Mouse (Mus musculus) heart, embryonic 12.5 days (tissue): ENCODE measurements around the gene Eepd1. TPM values are rescaled to one million over a fixed set of nuclear protein-coding genes. Genes with fewer than 3 reads are reported as not detected.

Experiments
- ATAC-seq: fragments of 200-750 bp; cut with Nextera tagmentation; 2 replicates; pipeline ENCODE4 v1.8.0; 2017; ENCODE audit warnings: moderate TSS enrichment, moderate library complexity; ENCODE audit not compliant: insufficient number of reproducible peaks, low FRiP score
- H3K27ac ChIP-seq: fragments of 300-500 bp; sonication (generic); 2 replicates; pipeline ENCODE4 v1.5.1; 2016; ENCODE audit warnings: mild to moderate bottlenecking, moderate library complexity; ENCODE audit not compliant: poor library complexity, severe bottlenecking
- H3K27me3 ChIP-seq: fragments of 300-500 bp; sonication (generic); replicated peaks from 2 replicates; pipeline ENCODE4 v1.6.1; 2016; ENCODE audit warnings: mild to moderate bottlenecking, moderate library complexity
- H3K36me3 ChIP-seq: fragments of 300-500 bp; sonication (generic); 2 replicates; pipeline ENCODE4 v1.6.1; 2016; ENCODE audit warnings: mild to moderate bottlenecking, moderate library complexity
- H3K4me1 ChIP-seq: fragments of 300-500 bp; sonication (generic); replicated peaks from 2 replicates; pipeline ENCODE4 v1.6.1; 2016; ENCODE audit warnings: mild to moderate bottlenecking
- H3K4me2 ChIP-seq: fragments of 300-500 bp; sonication (generic); 2 replicates; pipeline ENCODE4 v1.6.1; 2016; ENCODE audit warnings: mild to moderate bottlenecking, moderate library complexity
- H3K4me3 ChIP-seq: fragments of 300-500 bp; sonication (generic); 2 replicates; pipeline ENCODE4 v1.5.1; 2016; ENCODE audit warnings: mild to moderate bottlenecking
- H3K9ac ChIP-seq: fragments of 300-500 bp; sonication (generic); 2 replicates; pipeline ENCODE4 v1.6.1; 2016; ENCODE audit warnings: mild to moderate bottlenecking, moderate library complexity
- H3K9me3 ChIP-seq: fragments of 300-500 bp; sonication (generic); replicated peaks from 2 replicates; pipeline ENCODE4 v1.6.1; 2016; ENCODE audit warnings: mild to moderate bottlenecking, moderate library complexity
- WGBS: fragments of 180-500 bp; shearing (Covaris S2); methylation state at CpG from one replicate; pipeline ENCODE4 v1.1.7; 2016; 5-methylcytosine and 5-hydroxymethylcytosine counted together
- polyA plus RNA-seq: library from polyadenylated mRNA; unstranded; fragments of >200 nt; fragmentation: Nextera tagmentation; extraction: Ambion mirVana; gene quantifications from 2 replicates; pipeline ENCODE4 v1.2.1, GENCODE M21; 2016

Eepd1 gene
- polyA plus RNA-seq, 1 experiment from 2014 or later = 26.3 TPM

- H3K4me2 ChIP-seq = no peak overlapping the region
- H3K27ac ChIP-seq = no peak overlapping the region
- 86% methylated on average over 2 of the region's 2 CpGs for WGBS
- no peaks in the 10 kb centered on the region for H3K9me3 ChIP-seq
- no peak for ATAC-seq
- no peak overlapping the region for H3K4me3 ChIP-seq
- H3K9ac ChIP-seq = no peak overlapping the region
- H3K36me3 ChIP-seq = no peaks in the 10 kb centered on the region
- no peaks in the 10 kb centered on the region for H3K27me3 ChIP-seq
- H3K4me1 ChIP-seq = peaks cover 41% of the 10 kb centered on the region
These were observed 671 bp upstream of the Eepd1 start for GRCm38 (mm10) chr9:25480676-25481075.

GRCm38 (mm10) chr9:25482322-25482998 is 1.1 kb downstream of the Eepd1 start:
- Histone ChIP-seq H3K4me1 (peaks cover 58% of the 10 kb centered on the region), H3K27me3 (no peaks in the 10 kb centered on the region), H3K36me3 (no peaks in the 10 kb centered on the region), H3K9ac (peak overlapping the region; percentile 88), H3K27ac (no peak overlapping the region), H3K9me3 (no peaks in the 10 kb centered on the region), H3K4me3 (peak overlapping the region; percentile 81), H3K4me2 (peak overlapping the region; percentile 88)
- ATAC-seq = no peak
- WGBS = 36% methylated on average over 22 of the region's 22 CpGs

GRCm38 (mm10) chr9:25482999-25483347 is 1.6 kb downstream of the Eepd1 start:
- no peak for ATAC-seq
- Histone ChIP-seq H3K9me3 (no peaks in the 10 kb centered on the region), H3K4me3 (peak overlapping the region; percentile 81), H3K4me2 (peak overlapping the region; percentile 88), H3K4me1 (peaks cover 59% of the 10 kb centered on the region), H3K9ac (peak overlapping the region; percentile 38), H3K27ac (no peak overlapping the region), H3K36me3 (no peaks in the 10 kb centered on the region), H3K27me3 (no peaks in the 10 kb centered on the region)
- 68% methylated on average over 9 of the region's 9 CpGs for WGBS

- 35% methylated on average over 9 of the region's 9 CpGs for WGBS
- no peaks in the 10 kb centered on the region for H3K9me3 ChIP-seq
- peak overlapping the region; percentile 8; the same call in 1 of the 2 replicates for H3K27ac ChIP-seq
- ATAC-seq = no peak
- H3K36me3 ChIP-seq = peaks cover 5% of the 10 kb centered on the region; the same call in 1 of the 2 replicates
- peak overlapping the region; percentile 81 for H3K4me3 ChIP-seq
- H3K27me3 ChIP-seq = no peaks in the 10 kb centered on the region
- peaks cover 68% of the 10 kb centered on the region for H3K4me1 ChIP-seq
- H3K4me2 ChIP-seq = peak overlapping the region; percentile 88
- H3K9ac ChIP-seq = peak overlapping the region; percentile 55
These were observed 2.7 kb downstream of the Eepd1 start for GRCm38 (mm10) chr9:25483931-25484618.

- H3K36me3 ChIP-seq = peaks cover 5% of the 10 kb centered on the region; the same call in 1 of the 2 replicates
- 52% methylated on average over 3 of the region's 3 CpGs for WGBS
- H3K27me3 ChIP-seq = no peaks in the 10 kb centered on the region
- H3K4me3 ChIP-seq = peak overlapping the region; percentile 81
- H3K4me2 ChIP-seq = peak overlapping the region; percentile 88
- ATAC-seq = no peak
- peak overlapping the region; percentile 55; the same call in 1 of the 2 replicates for H3K9ac ChIP-seq
- H3K9me3 ChIP-seq = no peaks in the 10 kb centered on the region
- H3K27ac ChIP-seq = peak overlapping the region; percentile 8; the same call in 1 of the 2 replicates
- H3K4me1 ChIP-seq = peaks cover 73% of the 10 kb centered on the region
These were observed 3.3 kb downstream of the Eepd1 start for GRCm38 (mm10) chr9:25484619-25484986.

GRCm38 (mm10) chr9:25485006-25485405 is 3.7 kb downstream of the Eepd1 start:
- peak overlapping the region; percentile 81 for H3K4me3 ChIP-seq
- ATAC-seq = no peak
- peaks cover 75% of the 10 kb centered on the region for H3K4me1 ChIP-seq
- H3K9me3 ChIP-seq = no peaks in the 10 kb centered on the region
- H3K4me2 ChIP-seq = peak overlapping the region; percentile 88
- H3K27ac ChIP-seq = no peak overlapping the region
- H3K9ac ChIP-seq = peak overlapping the region; percentile 55; the same call in 1 of the 2 replicates
- H3K36me3 ChIP-seq = peaks cover 5% of the 10 kb centered on the region; the same call in 1 of the 2 replicates
- H3K27me3 ChIP-seq = no peaks in the 10 kb centered on the region
- 79% methylated on average over 2 of the region's 2 CpGs for WGBS

- peak overlapping the region; percentile 88 for H3K4me2 ChIP-seq
- ATAC-seq = no peak
- 73% methylated on average over 7 of the region's 7 CpGs for WGBS
- H3K9me3 ChIP-seq = no peaks in the 10 kb centered on the region
- peak overlapping the region; percentile 7; the same call in 1 of the 2 replicates for H3K4me3 ChIP-seq
- 0 out of 2 replicates have a peak overlapping the region, but pooled peaks have one; percentile 55 for H3K9ac ChIP-seq
- H3K36me3 ChIP-seq = peaks cover 5% of the 10 kb centered on the region; the same call in 1 of the 2 replicates
- no peak overlapping the region for H3K27ac ChIP-seq
- peaks cover 77% of the 10 kb centered on the region for H3K4me1 ChIP-seq
- no peaks in the 10 kb centered on the region for H3K27me3 ChIP-seq
These were observed 4.1 kb downstream of the Eepd1 start for GRCm38 (mm10) chr9:25485406-25485805.

- no peak overlapping the region for H3K9ac ChIP-seq
- H3K4me3 ChIP-seq = no peak overlapping the region
- H3K36me3 ChIP-seq = peaks cover 5% of the 10 kb centered on the region; the same call in 1 of the 2 replicates
- H3K9me3 ChIP-seq = no peaks in the 10 kb centered on the region
- H3K4me2 ChIP-seq = no peak overlapping the region
- peaks cover 81% of the 10 kb centered on the region for H3K4me1 ChIP-seq
- no peaks in the 10 kb centered on the region for H3K27me3 ChIP-seq
- WGBS = 82% methylated on average over 9 of the region's 9 CpGs
- no peak for ATAC-seq
- H3K27ac ChIP-seq = no peak overlapping the region
These were observed 5.0 kb downstream of the Eepd1 start for GRCm38 (mm10) chr9:25486246-25486807.

GRCm38 (mm10) chr9:25487446-25488110 is 6.2 kb downstream of the Eepd1 start:
- 54% methylated on average over 12 of the region's 12 CpGs for WGBS
- no peak overlapping the region for H3K27ac ChIP-seq
- H3K4me2 ChIP-seq = no peak overlapping the region
- no peaks in the 10 kb centered on the region for H3K9me3 ChIP-seq
- peaks cover 5% of the 10 kb centered on the region; the same call in 1 of the 2 replicates for H3K36me3 ChIP-seq
- ATAC-seq = no peak
- no peaks in the 10 kb centered on the region for H3K27me3 ChIP-seq
- peaks cover 76% of the 10 kb centered on the region for H3K4me1 ChIP-seq
- H3K4me3 ChIP-seq = no peak overlapping the region
- no peak overlapping the region; the same call in 1 of the 2 replicates for H3K9ac ChIP-seq

GRCm38 (mm10) chr9:25488581-25488980 is 7.2 kb downstream of the Eepd1 start:
- H3K4me3 ChIP-seq = no peak overlapping the region
- H3K9ac ChIP-seq = no peak overlapping the region
- H3K27me3 ChIP-seq = no peaks in the 10 kb centered on the region
- no peak overlapping the region for H3K4me2 ChIP-seq
- peaks cover 69% of the 10 kb centered on the region for H3K4me1 ChIP-seq
- WGBS = 75% methylated on average over 9 of the region's 9 CpGs
- no peak overlapping the region for H3K27ac ChIP-seq
- ATAC-seq = no peak
- peaks cover 5% of the 10 kb centered on the region; the same call in 1 of the 2 replicates for H3K36me3 ChIP-seq
- no peaks in the 10 kb centered on the region for H3K9me3 ChIP-seq
